Mouse (Mus musculus) stomach, postnatal 0 days (tissue): ENCODE results near the gene Gas6.

Source experiments
- CTCF ChIP-seq: IDR thresholded peaks from 2 replicates; pipeline ENCODE4 v1.5.1; 2016; ENCODE audit warnings: antibody characterized with exemption, low read depth, mild to moderate bottlenecking, moderate library complexity
- EP300 ChIP-seq: optimal IDR thresholded peaks from 2 replicates; pipeline ENCODE3; 2016; ENCODE audit warnings: antibody characterized with exemption

- TF ChIP-seq CTCF (no peak), EP300 (no peak)
Measured at GRCm38 (mm10) chr8:13462392-13462791, 31.9 kb downstream of the Gas6 start.
